Mouse (Mus musculus) CD8-positive naive resting alpha-beta T cell, adult 2 months (primary cell): Measurements from ENCODE around the gene Nop14.
"Not testable (repeated sequence)": the region's sequence is repeated elsewhere in the genome, so short reads cannot be mapped to it uniquely, and the experiment has no call there.

Experiments
- DNase-seq, 2 experiments: peaks; one replicate each; pipeline ENCODE4 v3.0.0; 2022; ENCODE audit warnings: low read depth in 2 of 2, low spot score in 2 of 2

Gene Nop14

GRCm38 (mm10) chr5:34633641-34634040 is 26.3 kb downstream of the Nop14 start:
- DNase-seq: no peak

DNA sequence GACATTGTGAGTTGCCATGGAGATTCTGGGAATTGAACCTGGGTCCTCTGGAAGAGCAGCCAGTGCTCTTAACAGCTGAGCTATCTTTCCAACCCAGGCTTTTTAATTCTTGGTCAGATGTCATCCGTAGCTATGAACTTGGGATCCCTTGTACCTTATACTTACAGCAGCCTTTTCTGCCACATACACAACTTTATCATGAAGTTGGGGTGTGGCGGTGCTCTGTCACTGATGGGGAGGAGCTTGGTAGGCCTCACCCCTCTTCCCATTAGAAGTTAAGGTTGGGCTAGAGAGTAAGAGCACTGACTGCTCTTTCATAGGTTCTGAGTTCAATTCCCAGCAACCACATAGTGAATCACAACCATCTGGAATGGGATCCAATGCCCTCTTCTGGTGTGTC is 27.0 kb downstream of the Nop14 start:
- no peak for DNase-seq

DNA sequence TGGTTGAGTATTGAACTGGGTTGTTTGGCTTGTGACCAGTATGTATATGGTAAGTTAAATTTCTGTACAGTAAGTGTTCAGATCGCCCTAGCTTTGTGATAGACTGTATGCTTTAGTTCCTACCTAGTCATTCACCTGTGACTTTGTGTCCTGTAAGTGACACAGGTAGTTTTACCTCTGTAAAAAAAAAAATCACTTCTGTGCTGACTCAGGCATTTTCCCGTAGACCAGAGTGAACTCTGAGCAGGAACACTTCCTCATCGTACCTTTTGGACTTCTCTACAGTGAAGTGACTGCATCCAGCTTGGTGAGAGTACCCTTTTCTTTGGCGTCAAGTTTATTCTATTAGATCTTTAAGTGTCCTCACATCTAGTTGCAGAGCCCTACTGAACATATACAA is 50.0 kb downstream of the Nop14 start:
- DNase-seq: no peak

- no peak for DNase-seq
Measured at GRCm38 (mm10) chr5:34608226-34608625, 51.7 kb downstream of the Nop14 start.

GRCm38 (mm10) chr5:34607100-34607880 is 52.7 kb downstream of the Nop14 start:
- no peak for DNase-seq

- DNase-seq: no peak
Measured at GRCm38 (mm10) chr5:34604576-34604975, 55.4 kb downstream of the Nop14 start.

GRCm38 (mm10) chr5:34593202-34593727 is 66.7 kb downstream of the Nop14 start:
- no peak for DNase-seq

DNA sequence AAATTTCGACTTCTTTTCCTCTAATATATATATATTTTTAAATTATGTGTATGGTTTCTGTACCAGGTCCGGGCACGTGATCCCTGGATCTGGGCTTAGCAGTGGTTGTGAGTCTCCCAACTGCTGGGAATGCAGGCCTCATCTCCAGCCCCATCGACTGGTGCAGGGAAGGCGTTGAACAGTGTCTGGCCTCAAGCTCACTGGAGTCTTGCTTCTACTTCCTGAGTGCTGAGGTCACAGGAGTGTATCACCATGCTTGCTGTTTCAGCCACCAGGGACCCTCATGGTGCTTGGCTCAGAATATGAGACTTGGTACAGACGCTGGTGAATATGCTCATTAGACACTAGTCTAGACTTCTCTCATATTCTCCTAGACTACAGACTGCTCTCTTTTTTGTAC is 67.3 kb downstream of the Nop14 start:
- no peak for DNase-seq

GRCm38 (mm10) chr5:34592224-34592623 is 67.7 kb downstream of the Nop14 start:
- DNase-seq: not testable (repeated sequence)

- DNase-seq: no peak
Measured at GRCm38 (mm10) chr5:34591388-34592004, 68.5 kb downstream of the Nop14 start.

DNA sequence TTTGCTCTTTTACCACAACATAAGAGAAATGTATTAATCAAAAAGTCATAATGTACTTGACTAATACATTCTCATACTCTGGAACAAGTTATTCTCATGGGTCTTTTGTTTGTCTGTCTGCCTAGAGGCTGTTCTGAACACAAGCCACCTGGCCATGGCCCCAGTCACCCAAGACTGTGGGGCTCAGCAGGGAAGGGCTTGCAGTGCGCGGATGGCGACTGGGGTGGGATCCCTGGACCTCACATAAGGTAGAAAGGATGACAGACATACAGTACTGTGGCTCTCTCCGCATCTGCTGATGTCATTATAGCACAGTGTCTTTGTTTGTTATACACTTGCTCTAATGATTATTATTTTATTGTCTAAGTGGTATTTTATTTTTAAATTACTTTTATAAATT is 69.2 kb downstream of the Nop14 start:
- DNase-seq: no peak

DNA sequence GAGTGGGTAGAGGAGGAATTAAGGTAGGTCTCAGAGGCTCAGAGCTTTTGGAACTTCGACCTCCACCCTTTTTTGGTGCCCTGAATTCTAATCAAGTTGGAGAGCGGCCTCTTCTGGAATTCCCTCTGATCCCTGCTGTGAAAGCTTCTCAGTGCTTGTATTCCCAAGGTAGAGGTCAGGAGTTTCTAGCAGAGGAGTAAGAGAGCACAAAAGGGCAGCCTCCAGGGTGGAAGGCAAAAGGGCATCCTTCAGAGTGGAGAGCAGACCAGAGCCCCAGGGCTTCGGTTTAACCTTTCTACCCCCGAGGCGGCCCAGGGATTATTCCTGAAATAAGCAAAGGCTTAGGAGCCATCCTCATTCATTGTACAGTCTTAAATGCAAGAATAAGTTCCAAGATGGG is 69.9 kb downstream of the Nop14 start:
- no peak for DNase-seq
